Mouse (Mus musculus): ENCODE data around the gene Elmod1. TPM values are rescaled to one million over a fixed set of nuclear protein-coding genes. Genes with fewer than 3 reads are reported as not detected.

Elmod1 gene
- polyA plus RNA-seq, 1 experiment from 2014 or later = 2.8 TPM

GRCm38 (mm10) chr9:53973241-53973640 is 1.9 kb downstream of the Elmod1 start:
- H3K4me3 ChIP-seq (ENCODE audit: low read depth, low read length) = no peak overlapping the region
- peaks cover 3% of the 10 kb centered on the region; the same call in 1 of the 2 replicates for H3K4me1 ChIP-seq (replicated peaks; ENCODE audit: control insufficient read depth, insufficient read depth, low read length)
- H3K9me3 ChIP-seq (ENCODE audit: control insufficient read depth, low read length) = no peaks in the 10 kb centered on the region
- H3K27ac ChIP-seq (ENCODE audit: low read depth, low read length) = no peak overlapping the region
- no peak for DNase-seq (ENCODE audit: low spot score)
- no peak for ATAC-seq (replicated peaks; ENCODE audit: low FRiP score)
- H3K9ac ChIP-seq (ENCODE audit: low read length) = no peak overlapping the region
- no peak overlapping the region for H3K4me2 ChIP-seq (ENCODE audit: low read depth, low read length, severe bottlenecking)
- H3K27me3 ChIP-seq (ENCODE audit: control insufficient read depth, insufficient read depth, low read length) = peaks cover 10% of the 10 kb centered on the region
- H3K36me3 ChIP-seq (ENCODE audit: control insufficient read depth, insufficient read depth, low read length) = no peaks in the 10 kb centered on the region
- 60% methylated on average over 5 of the region's 5 CpGs for WGBS

GRCm38 (mm10) chr9:53972358-53972757 is 2.7 kb downstream of the Elmod1 start:
- Histone ChIP-seq H3K27ac (ENCODE audit: low read depth, low read length) (no peak overlapping the region), H3K27me3 (ENCODE audit: control insufficient read depth, insufficient read depth, low read length) (peaks cover 10% of the 10 kb centered on the region)
- ATAC-seq (replicated peaks; ENCODE audit: low FRiP score) = no peak

DNA sequence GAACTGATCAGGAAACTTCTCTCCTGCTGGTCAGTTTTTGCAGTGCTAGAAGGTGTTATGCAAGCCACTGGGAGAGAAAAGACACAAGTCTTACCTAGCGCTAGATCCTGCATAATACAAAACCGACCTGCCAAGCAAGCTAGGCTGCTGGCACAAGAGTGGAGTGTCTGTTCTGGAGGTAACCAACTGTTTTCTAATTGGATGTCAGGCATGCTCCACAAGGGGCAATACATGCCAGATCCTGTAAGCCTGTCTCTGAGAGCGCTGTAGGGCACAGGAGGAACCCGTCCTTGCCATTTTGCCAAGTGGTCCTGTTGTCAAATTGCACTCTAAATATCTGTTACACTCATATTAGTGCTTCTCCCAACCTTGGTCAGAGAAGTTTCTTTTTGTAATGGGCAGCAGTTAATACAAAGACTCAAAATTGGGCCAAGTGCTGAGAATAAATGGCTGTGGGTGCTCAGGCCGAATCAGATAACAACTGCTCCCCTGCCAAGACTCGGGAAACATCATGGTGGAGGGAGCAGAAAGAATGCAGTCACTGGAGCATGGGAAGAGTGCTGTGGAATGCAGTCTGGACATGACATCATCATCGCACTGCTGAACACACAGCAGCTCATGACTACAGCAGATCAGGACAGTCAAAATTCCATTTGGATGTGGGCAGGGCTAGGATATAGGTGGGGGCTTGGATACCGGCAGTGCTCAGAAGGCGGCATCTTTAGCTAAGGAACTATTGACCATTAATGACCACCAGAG is 7.3 kb downstream of the Elmod1 start:
- Histone ChIP-seq H3K4me3 (ENCODE audit: low read depth, low read length) (no peak overlapping the region), H3K27me3 (ENCODE audit: control insufficient read depth, insufficient read depth, low read length) (no peaks in the 10 kb centered on the region), H3K4me2 (ENCODE audit: low read depth, low read length, severe bottlenecking) (no peak overlapping the region), H3K36me3 (ENCODE audit: control insufficient read depth, insufficient read depth, low read length) (no peaks in the 10 kb centered on the region), H3K9ac (ENCODE audit: low read length) (no peak overlapping the region), H3K4me1 (replicated peaks; ENCODE audit: control insufficient read depth, insufficient read depth, low read length) (no peaks in the 10 kb centered on the region), H3K9me3 (ENCODE audit: control insufficient read depth, low read length) (no peaks in the 10 kb centered on the region), H3K27ac (ENCODE audit: low read depth, low read length) (no peak overlapping the region)
- WGBS = 64% methylated on average over 9 of the region's 9 CpGs
- DNase-seq (ENCODE audit: low spot score) (no peak), ATAC-seq (replicated peaks; ENCODE audit: low FRiP score) (no peak)

More at GRCm38 (mm10) chr9:53972358-53972757, 2.7 kb downstream of the Elmod1 start:
- no peaks in the 10 kb centered on the region for H3K36me3 ChIP-seq (ENCODE audit: control insufficient read depth, insufficient read depth, low read length)
- peaks cover 3% of the 10 kb centered on the region; the same call in 1 of the 2 replicates for H3K4me1 ChIP-seq (replicated peaks; ENCODE audit: control insufficient read depth, insufficient read depth, low read length)
- no peak overlapping the region for H3K4me3 ChIP-seq (ENCODE audit: low read depth, low read length)
- H3K9ac ChIP-seq (ENCODE audit: low read length) = no peak overlapping the region
- DNase-seq (ENCODE audit: low spot score) = no peak
- no peak overlapping the region for H3K4me2 ChIP-seq (ENCODE audit: low read depth, low read length, severe bottlenecking)
- no peaks in the 10 kb centered on the region for H3K9me3 ChIP-seq (ENCODE audit: control insufficient read depth, low read length)

DNA sequence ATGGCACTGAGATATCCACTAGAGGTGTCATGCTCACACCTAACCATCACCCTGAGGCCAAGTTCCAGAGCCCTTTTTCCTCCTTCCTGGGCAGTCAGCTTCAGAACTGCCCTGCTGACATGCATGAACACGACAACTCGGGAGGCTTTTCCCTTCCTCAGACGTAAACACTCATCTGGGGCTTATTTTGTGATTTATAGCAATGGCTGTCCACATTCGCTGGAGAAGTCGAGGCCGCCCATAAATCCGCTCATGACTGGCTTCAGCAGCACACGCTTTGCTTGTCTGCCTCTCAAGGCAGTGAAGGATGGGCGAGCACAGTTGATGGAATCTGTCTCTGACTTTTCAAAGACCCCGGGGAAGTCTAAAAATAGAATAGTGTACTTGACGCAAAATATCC is 18.1 kb downstream of the Elmod1 start:
- Histone ChIP-seq H3K4me3 (ENCODE audit: low read depth, low read length) (no peak overlapping the region), H3K27me3 (ENCODE audit: control insufficient read depth, insufficient read depth, low read length) (no peaks in the 10 kb centered on the region), H3K4me1 (replicated peaks; ENCODE audit: control insufficient read depth, insufficient read depth, low read length) (no peaks in the 10 kb centered on the region), H3K9me3 (ENCODE audit: control insufficient read depth, low read length) (no peaks in the 10 kb centered on the region), H3K9ac (ENCODE audit: low read length) (no peak overlapping the region), H3K27ac (ENCODE audit: low read depth, low read length) (no peak overlapping the region), H3K36me3 (ENCODE audit: control insufficient read depth, insufficient read depth, low read length) (no peaks in the 10 kb centered on the region), H3K4me2 (ENCODE audit: low read depth, low read length, severe bottlenecking) (no peak overlapping the region)
- no peak for DNase-seq (ENCODE audit: low spot score)
- no peak for ATAC-seq (replicated peaks; ENCODE audit: low FRiP score)
- WGBS = 91% methylated on average over 11 of the region's 11 CpGs

DNA sequence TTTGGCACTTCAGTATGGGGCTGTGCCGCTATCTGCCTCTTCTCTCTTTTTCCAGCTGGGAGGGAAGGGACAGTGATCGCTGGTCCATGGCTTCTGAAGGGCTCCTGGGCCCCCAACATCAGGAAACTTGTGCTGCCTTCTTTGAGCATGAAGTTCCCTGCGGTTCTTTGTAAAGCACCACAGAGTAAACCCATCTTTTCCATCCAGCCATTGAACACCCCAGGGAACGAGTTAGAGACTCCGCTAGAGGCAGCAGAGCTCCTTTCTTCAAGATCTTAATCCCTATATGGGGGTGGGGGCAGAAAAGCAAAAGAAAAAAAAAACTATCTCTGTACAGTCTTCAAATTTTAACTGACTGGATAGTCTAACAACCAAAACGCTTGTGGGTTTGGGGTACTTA is 20.2 kb downstream of the Elmod1 start:
- no peak for ATAC-seq (replicated peaks; ENCODE audit: low FRiP score)
- 13% methylated on average over 6 of the region's 6 CpGs for WGBS
- H3K36me3 ChIP-seq (ENCODE audit: control insufficient read depth, insufficient read depth, low read length) = no peaks in the 10 kb centered on the region
- no peak overlapping the region for H3K9ac ChIP-seq (ENCODE audit: low read length)
- H3K27me3 ChIP-seq (ENCODE audit: control insufficient read depth, insufficient read depth, low read length) = no peaks in the 10 kb centered on the region
- H3K27ac ChIP-seq (ENCODE audit: low read depth, low read length) = no peak overlapping the region
- no peaks in the 10 kb centered on the region for H3K9me3 ChIP-seq (ENCODE audit: control insufficient read depth, low read length)
- no peak overlapping the region for H3K4me3 ChIP-seq (ENCODE audit: low read depth, low read length)
- no peaks in the 10 kb centered on the region for H3K4me1 ChIP-seq (replicated peaks; ENCODE audit: control insufficient read depth, insufficient read depth, low read length)
- H3K4me2 ChIP-seq (ENCODE audit: low read depth, low read length, severe bottlenecking) = no peak overlapping the region
- DNase-seq (ENCODE audit: low spot score) = no peak

GRCm38 (mm10) chr9:53947463-53947862 is 27.6 kb downstream of the Elmod1 start:
- Histone ChIP-seq H3K9ac (ENCODE audit: low read length) (no peak overlapping the region), H3K4me3 (ENCODE audit: low read depth, low read length) (no peak overlapping the region), H3K4me2 (ENCODE audit: low read depth, low read length, severe bottlenecking) (no peak overlapping the region), H3K27ac (ENCODE audit: low read depth, low read length) (no peak overlapping the region), H3K9me3 (ENCODE audit: control insufficient read depth, low read length) (no peaks in the 10 kb centered on the region), H3K4me1 (replicated peaks; ENCODE audit: control insufficient read depth, insufficient read depth, low read length) (no peaks in the 10 kb centered on the region), H3K27me3 (ENCODE audit: control insufficient read depth, insufficient read depth, low read length) (no peaks in the 10 kb centered on the region), H3K36me3 (ENCODE audit: control insufficient read depth, insufficient read depth, low read length) (no peaks in the 10 kb centered on the region)
- ATAC-seq (replicated peaks; ENCODE audit: low FRiP score) (no peak), DNase-seq (ENCODE audit: low spot score) (no peak)
- 92% methylated on average over 2 of the region's 2 CpGs for WGBS

DNA sequence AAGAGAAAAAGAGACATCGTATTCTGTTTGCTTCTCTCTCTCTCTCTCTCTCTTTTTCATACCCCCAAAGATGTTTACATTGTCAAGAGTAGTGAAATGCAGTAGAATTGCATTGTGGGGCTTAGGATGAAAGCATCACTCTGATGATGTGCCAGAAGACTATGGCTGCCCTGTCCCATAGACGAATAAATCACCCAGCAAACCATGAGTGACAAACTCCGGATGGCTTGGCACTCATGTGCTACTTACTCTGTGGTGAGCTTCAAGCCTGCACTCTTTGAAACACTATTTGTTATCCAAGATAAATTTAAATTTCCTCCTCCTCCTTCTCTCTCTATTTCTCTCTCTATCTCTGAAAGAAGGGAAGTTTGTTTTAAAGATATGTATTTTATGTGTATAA is 36.5 kb downstream of the Elmod1 start:
- Histone ChIP-seq H3K27ac (ENCODE audit: low read depth, low read length) (no peak overlapping the region), H3K4me2 (ENCODE audit: low read depth, low read length, severe bottlenecking) (no peak overlapping the region), H3K4me3 (ENCODE audit: low read depth, low read length) (no peak overlapping the region), H3K9ac (ENCODE audit: low read length) (no peak overlapping the region), H3K4me1 (replicated peaks; ENCODE audit: control insufficient read depth, insufficient read depth, low read length) (no peaks in the 10 kb centered on the region), H3K9me3 (ENCODE audit: control insufficient read depth, low read length) (no peaks in the 10 kb centered on the region), H3K27me3 (ENCODE audit: control insufficient read depth, insufficient read depth, low read length) (no peaks in the 10 kb centered on the region), H3K36me3 (ENCODE audit: control insufficient read depth, insufficient read depth, low read length) (no peaks in the 10 kb centered on the region)
- no peak for DNase-seq (ENCODE audit: low spot score)
- WGBS = 91% methylated on average over 3 of the region's 3 CpGs
- no peak for ATAC-seq (replicated peaks; ENCODE audit: low FRiP score)

DNA sequence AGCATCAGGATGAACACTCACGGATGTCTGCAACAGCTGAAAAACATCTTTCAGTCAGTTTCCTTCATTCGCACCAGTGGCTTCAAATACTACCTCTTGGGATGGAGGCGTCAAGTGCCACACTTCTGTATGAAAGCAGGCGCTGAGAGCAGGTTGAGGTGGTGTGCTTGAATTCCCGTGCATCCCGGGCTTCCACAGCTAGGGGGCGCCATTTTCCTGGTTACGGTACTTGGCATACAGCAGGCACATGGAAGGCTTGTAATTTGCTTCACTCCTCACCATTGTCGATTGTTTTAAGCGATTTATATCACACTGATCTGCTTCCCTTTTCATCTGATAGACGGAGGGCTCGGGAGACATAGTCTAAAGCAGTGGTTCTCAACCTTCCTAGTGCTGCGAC is 40.9 kb downstream of the Elmod1 start:
- Histone ChIP-seq H3K4me1 (replicated peaks; ENCODE audit: control insufficient read depth, insufficient read depth, low read length) (no peaks in the 10 kb centered on the region), H3K9me3 (ENCODE audit: control insufficient read depth, low read length) (no peaks in the 10 kb centered on the region), H3K4me2 (ENCODE audit: low read depth, low read length, severe bottlenecking) (no peak overlapping the region), H3K36me3 (ENCODE audit: control insufficient read depth, insufficient read depth, low read length) (no peaks in the 10 kb centered on the region), H3K9ac (ENCODE audit: low read length) (no peak overlapping the region), H3K27me3 (ENCODE audit: control insufficient read depth, insufficient read depth, low read length) (no peaks in the 10 kb centered on the region), H3K27ac (ENCODE audit: low read depth, low read length) (no peak overlapping the region), H3K4me3 (ENCODE audit: low read depth, low read length) (no peak overlapping the region)
- DNase-seq (ENCODE audit: low spot score) (peak; percentile 77), ATAC-seq (replicated peaks; ENCODE audit: low FRiP score) (no peak)
- WGBS = 65% methylated on average over 13 of the region's 13 CpGs

GRCm38 (mm10) chr9:53933375-53933774 is 41.7 kb downstream of the Elmod1 start:
- 82% methylated on average over 4 of the region's 4 CpGs for WGBS
- no peaks in the 10 kb centered on the region for H3K4me1 ChIP-seq (replicated peaks; ENCODE audit: control insufficient read depth, insufficient read depth, low read length)
- H3K36me3 ChIP-seq (ENCODE audit: control insufficient read depth, insufficient read depth, low read length) = no peaks in the 10 kb centered on the region
- no peak overlapping the region for H3K4me2 ChIP-seq (ENCODE audit: low read depth, low read length, severe bottlenecking)
- no peak overlapping the region for H3K9ac ChIP-seq (ENCODE audit: low read length)
- no peak overlapping the region for H3K27ac ChIP-seq (ENCODE audit: low read depth, low read length)
- DNase-seq (ENCODE audit: low spot score) (no peak), ATAC-seq (replicated peaks; ENCODE audit: low FRiP score) (no peak)
- H3K9me3 ChIP-seq (ENCODE audit: control insufficient read depth, low read length) = no peaks in the 10 kb centered on the region
- no peaks in the 10 kb centered on the region for H3K27me3 ChIP-seq (ENCODE audit: control insufficient read depth, insufficient read depth, low read length)
- no peak overlapping the region for H3K4me3 ChIP-seq (ENCODE audit: low read depth, low read length)

All from forebrain, embryonic 11.5 days (tissue).